Mouse (Mus musculus) heart, adult 11 months (tissue): ENCODE results near the gene Dgkh.

Experiments
- DNase-seq: peaks from one replicate; pipeline ENCODE4 v3.0.0; 2022

Dgkh gene

GRCm38 (mm10) chr14:78534651-78535050 lies 197.9 kb downstream of the Dgkh start:
- DNase-seq = no peak

GRCm38 (mm10) chr14:78533701-78534100 lies 198.9 kb downstream of the Dgkh start:
- DNase-seq = peak; percentile 56

GRCm38 (mm10) chr14:78532345-78532744 lies 200.2 kb downstream of the Dgkh start:
- DNase-seq = peak; percentile 55

GRCm38 (mm10) chr14:78530256-78530655 lies 202.3 kb downstream of the Dgkh start:
- peak; percentile 64 for DNase-seq

GRCm38 (mm10) chr14:78528461-78529425 lies 203.8 kb downstream of the Dgkh start:
- peak; percentile 86 for DNase-seq

- peak; percentile 39 for DNase-seq
Observed at GRCm38 (mm10) chr14:78526907-78527306, 205.7 kb downstream of the Dgkh start.

- DNase-seq = peak; percentile 6
Observed at GRCm38 (mm10) chr14:78526475-78526874, 206.1 kb downstream of the Dgkh start.

GRCm38 (mm10) chr14:78525611-78526457 lies 206.7 kb downstream of the Dgkh start:
- peak; percentile 91 for DNase-seq

- no peak for DNase-seq
Observed at GRCm38 (mm10) chr14:78525059-78525458, 207.5 kb downstream of the Dgkh start.

GRCm38 (mm10) chr14:78510713-78511112 lies 221.9 kb downstream of the Dgkh start:
- DNase-seq = no peak

- DNase-seq = no peak
Observed at GRCm38 (mm10) chr14:78509791-78510190, 222.8 kb downstream of the Dgkh start.
